Mouse (Mus musculus) fibroblast of lung, adult 2 months (primary cell): Measurements from ENCODE around the gene Plch2.
"Not testable (repeated sequence)": the region's sequence is repeated elsewhere in the genome, so short reads cannot be mapped to it uniquely, and the experiment has no call there.

ENCODE experiments used
- DNase-seq: peaks from one replicate; pipeline ENCODE4 v3.0.0-alpha.2; 2011; ENCODE audit warnings: low read depth

Plch2 gene

GRCm38 (mm10) chr4:155056724-155057123 lies at the start of gene Plch2:
Gene Plch2 (minus strand): TSS chr4:155056784.
- no peak for DNase-seq

DNA sequence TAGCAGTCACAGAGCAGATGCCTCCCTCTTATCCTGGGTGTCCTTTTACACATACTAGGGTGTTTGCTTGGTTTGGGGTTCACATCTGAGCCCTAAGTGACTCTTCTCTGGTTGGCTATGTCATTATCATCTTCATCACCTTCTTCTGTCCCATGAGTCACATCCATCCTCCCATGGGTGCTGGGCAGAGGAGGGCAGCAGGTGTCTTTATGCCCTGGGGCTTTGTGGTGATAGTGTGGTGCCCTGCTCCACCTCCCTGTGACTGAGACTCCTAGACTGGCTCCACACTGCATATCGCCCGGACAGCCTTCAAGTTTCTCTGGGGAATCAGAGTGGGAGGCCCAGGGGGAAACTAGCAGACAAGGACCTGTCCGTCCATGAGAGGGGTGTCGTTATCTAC lies 42.0 kb upstream of the Plch2 start:
- DNase-seq: no peak

GRCm38 (mm10) chr4:155097452-155097851 lies 40.9 kb upstream of the Plch2 start:
- no peak for DNase-seq

DNA sequence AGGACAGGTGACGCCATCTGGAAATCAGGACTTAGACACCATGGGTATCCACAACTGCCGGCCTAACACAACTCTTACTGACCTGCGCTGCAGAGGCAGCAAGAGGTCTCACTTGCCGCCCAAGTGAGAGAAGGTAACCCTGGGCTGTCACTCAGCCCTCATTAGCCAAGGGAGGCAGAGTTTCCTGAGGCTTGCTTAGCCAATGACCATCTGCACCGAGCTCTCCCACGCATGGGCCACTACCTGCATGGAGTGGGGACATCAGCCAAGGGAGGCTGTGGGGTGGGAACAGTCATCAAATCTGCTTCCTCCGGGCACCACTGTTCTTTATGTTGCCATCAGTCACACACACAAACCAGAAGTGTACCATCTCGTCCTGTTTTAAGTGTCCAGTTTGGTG lies 39.4 kb upstream of the Plch2 start:
- no peak for DNase-seq

GRCm38 (mm10) chr4:155095238-155095900 lies 38.8 kb upstream of the Plch2 start:
- peak; percentile 79 for DNase-seq

- DNase-seq: no peak
Measured at GRCm38 (mm10) chr4:155094565-155094964, 38.0 kb upstream of the Plch2 start.

GRCm38 (mm10) chr4:155093431-155094149 lies 37.0 kb upstream of the Plch2 start:
- DNase-seq: no peak

DNA sequence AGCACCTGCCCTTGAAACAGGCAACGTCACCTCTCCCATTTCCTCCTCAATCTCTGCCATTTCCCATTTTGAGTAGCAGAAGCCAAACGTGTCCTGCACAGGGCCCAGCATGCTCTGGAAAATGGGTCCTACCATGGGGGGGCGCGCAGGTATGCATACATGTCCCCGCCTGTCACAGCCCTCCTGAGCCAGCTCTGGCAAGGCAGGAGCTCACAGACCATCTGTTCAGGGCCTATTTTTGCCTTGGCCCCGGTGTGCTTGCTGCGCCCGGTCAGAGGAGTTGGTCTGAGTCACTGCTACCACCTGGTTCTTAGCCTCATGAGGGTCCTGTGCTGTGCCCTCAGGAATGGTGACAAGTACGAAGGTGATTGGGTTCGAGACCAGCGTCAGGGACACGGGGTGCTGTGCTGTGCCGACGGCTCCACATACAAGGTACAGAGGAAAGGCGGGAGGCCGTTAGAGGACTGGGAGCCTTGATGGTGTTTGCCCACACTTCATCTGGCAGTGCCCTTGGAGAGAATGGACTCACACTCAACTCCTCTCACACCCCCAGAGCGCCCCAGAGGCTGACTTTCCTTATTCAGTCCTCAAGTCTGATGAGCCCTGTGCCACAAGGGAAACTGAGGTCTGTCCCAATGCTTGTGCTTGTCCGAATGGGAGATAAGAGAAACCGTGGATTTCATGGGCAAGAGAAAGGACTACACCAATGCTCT lies 36.3 kb upstream of the Plch2 start:
- DNase-seq: no peak

GRCm38 (mm10) chr4:155090688-155091449 lies 34.3 kb upstream of the Plch2 start:
- no peak for DNase-seq

DNA sequence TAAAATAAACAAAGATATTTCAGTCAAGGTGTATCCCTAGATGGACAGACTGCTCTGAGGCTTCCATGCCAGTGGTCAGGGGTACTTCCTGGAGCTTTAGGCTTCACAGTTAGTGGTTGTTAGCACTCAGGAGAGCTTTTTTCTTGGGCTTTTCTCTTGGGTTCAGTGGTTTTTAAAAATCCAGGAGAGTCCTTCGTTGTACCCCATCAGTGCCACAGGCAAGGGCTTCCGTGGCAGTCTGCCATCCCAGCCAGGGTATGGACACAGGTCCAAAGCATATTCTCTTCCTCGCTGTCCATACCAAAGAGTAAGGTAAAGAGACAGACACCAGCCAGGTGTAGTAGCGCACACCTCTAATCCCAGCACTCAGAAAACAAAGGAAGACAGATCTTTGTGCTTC lies 33.6 kb upstream of the Plch2 start:
- DNase-seq: no peak

- no peak for DNase-seq
Measured at GRCm38 (mm10) chr4:155089241-155089640, 32.7 kb upstream of the Plch2 start.

GRCm38 (mm10) chr4:155086108-155087024 lies 29.8 kb upstream of the Plch2 start, which contains the start of the genes Rer1 and Morn1:
Gene Rer1 (minus strand): TSS chr4:155086382.
Gene Morn1 (plus strand): TSS chr4:155086577.
- peak; percentile 99 for DNase-seq

GRCm38 (mm10) chr4:155085206-155086107 lies 28.9 kb upstream of the Plch2 start:
- no peak for DNase-seq

DNA sequence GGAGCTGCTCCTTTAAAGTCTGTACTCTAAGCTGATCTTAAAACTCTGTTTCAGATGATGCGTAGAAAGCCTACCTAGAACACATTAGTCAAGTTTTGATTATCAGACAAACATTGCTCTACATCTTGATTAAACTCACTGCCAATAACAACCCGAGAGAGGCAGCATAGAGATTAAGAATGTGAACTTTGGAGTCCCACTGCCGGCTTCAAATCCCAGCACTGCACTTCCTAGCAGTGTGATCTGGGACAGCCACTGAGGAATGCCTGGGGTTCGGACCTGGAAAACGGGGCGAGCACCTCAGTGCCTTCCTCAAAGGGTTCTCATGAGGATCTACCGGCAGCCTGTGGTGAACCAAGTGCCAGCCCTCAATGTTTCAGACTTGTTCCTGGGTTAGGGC lies 27.8 kb upstream of the Plch2 start:
- DNase-seq: no peak

- DNase-seq: no peak
Measured at GRCm38 (mm10) chr4:155083553-155083952, 27.0 kb upstream of the Plch2 start.

DNA sequence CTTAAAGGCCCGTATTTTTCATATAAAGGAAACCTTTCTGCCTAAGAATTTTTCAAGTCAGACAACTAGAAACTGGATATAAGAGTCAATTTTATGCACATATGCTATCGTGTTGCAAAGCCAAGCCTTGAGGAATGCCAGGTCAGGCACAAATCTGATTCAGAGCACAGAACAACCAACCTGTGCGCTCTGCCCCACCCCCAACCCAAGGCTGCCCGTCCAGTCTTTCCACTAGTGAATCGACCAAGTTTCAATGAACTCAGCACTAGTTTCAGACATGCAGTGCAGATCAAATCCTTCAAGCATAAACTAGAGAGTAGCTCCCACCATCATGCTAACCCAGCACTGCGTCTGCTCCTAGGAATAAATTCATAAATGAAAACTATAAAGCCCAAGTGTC lies 23.1 kb upstream of the Plch2 start:
- no peak for DNase-seq

DNA sequence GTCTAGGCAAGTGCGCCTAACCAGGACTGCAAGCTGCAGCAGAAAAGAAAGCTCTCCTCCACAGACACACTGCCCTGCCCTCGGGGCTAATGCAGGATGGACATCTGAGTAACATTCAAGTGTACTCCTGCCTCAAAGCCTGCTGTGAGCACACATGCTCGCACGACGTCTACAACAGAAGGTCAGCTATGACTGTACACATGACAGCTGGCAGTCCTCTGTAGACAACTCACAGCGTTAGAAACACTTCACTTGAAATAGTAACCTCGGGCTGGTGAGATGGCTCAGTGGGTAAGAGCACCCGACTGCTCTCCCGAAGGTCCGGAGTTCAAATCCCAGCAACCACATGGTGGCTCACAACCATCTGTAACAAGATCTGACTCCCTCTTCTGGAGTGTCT lies 22.2 kb upstream of the Plch2 start:
- not testable (repeated sequence) for DNase-seq

- no peak for DNase-seq
Measured at GRCm38 (mm10) chr4:155076677-155077076, 20.1 kb upstream of the Plch2 start.

DNA sequence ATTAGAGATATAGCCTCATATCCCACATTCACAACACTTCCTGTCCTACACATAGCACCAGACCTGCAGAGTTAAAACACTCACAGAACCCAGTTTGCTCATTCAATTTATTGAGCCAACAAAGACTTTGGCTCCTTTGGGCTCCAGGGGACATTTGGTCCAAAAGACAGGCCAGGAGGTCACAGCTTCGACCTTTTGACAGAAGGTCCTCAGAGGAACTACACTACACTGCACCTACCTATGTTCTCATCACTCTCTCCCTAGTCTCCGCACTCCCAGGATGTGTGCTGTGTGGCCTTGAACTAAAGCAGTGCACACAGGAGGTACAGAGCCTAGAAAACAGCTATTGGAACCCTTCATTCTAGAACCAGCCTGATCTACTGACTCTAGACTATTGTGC lies 19.2 kb upstream of the Plch2 start:
- no peak for DNase-seq

- no peak for DNase-seq
Measured at GRCm38 (mm10) chr4:155075137-155075536, 18.6 kb upstream of the Plch2 start.
